Mouse (Mus musculus) layer of hippocampus, adult 8-10 months (tissue): ENCODE data around the gene Gm20716. TPM values are rescaled to one million over a fixed set of nuclear protein-coding genes. Genes with fewer than 3 reads are reported as not detected.
A peak's percentile ranks its signal among the peaks of the same experiment; 100 is the strongest.

ENCODE experiments used
- DNase-seq, 2 experiments: peaks; one replicate each; pipeline ENCODE4 v3.0.0; 2022; ENCODE audit warnings: low spot score in 2 of 2
- total RNA-seq, 4 experiments: library from RNA; stranded (reverse); gene quantifications; 2 replicates each; pipeline ENCODE4 v1.2.4; 2022

The Gm20716 gene
- total RNA-seq, 4 experiments from 2014 or later: 33.7 to 46.0 (median 35.0) TPM

DNA sequence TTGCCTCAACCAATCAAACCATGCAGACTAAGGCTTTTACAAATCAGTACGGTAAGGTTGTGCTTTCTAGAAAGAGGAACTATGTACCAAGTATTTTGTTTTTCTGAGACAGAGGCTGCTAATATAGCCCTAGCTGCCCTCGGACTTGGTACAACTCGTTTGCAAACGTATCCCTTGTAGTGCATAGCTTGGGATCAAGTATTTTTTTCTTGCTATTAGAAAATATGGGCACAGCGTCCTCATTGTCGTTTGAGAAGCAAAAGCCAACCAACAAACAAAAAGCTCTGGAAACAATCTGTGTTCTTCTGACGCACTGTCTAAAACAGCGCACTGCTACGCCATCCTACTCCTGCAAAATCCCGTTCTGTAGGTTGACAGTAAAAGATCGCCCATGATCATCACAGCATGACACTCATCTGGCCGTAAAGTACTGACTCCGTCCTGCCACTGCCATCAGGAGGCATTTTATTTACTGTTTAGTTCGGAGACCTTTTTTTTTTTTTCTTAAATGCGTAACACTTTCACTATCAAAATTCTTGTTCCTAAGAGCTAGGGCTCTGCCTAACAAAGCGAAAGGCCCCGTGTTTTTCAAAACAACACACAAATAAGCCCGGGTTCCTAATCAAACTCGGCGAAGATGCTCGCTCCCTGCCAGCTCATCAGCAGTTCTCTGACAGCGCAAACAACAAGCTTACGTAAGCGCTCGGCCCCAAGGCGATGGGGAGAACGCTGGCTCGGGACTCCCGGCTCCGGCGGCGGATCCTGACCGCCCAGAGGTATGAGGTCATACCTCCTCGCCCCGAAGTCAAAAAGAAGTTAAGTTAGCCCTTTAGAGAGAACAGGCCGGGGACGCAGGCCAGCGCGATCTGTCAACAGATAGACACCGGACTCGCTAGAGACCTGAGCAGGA, 793 bp downstream of the Gm20716 start:
- peak in 1 of 2 experiments; percentile 56 for DNase-seq

DNA sequence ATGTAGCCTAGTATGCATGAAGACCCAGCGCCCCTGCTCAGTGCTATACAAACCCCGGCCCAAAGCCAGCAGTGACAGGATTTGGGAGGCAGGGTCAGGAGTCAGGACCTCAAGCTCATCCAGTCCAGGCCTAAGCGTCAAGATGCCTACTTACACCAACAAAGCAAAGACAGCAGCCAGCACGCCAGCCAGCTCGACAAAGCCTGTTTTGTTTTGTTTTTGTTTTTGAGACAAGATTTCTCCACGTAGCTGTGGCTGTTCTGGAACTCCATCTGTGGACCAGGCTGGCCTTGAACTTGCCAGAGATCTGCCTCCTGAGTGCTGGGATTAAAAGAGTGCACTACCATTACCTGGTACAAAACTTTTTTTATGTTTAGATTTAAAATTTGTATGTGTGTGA, 6.8 kb downstream of the Gm20716 start:
- DNase-seq: no peak

DNA sequence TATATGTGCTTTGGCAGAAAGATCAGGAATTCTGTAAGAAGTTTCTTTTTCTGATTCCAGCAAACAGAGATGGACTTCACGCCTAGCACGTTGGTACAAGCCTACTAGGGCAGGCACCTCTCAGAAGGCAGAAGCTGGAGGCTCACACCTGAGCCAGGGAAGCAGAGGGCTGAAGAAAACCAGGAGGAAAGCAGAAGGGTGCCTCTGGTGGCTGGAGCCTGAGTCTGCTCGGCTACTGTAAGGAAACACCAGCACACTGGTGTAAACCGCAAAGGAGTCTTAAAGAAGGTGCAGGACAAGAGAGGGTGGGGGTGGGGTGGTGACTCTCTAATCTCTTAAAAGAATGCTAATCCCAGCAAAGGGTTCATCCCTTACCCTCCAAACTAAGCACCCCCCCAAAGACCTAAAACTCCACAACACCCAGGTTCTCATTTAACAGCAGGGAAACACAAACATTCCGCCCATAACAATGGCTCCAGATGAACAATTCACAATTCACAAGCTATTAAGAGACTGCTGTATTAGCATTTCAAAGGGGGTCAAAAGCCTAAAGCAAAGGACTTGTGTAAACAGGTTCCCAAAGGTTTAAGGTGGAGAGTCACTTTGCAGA, 16.3 kb downstream of the Gm20716 start:
- DNase-seq: no peak

DNA sequence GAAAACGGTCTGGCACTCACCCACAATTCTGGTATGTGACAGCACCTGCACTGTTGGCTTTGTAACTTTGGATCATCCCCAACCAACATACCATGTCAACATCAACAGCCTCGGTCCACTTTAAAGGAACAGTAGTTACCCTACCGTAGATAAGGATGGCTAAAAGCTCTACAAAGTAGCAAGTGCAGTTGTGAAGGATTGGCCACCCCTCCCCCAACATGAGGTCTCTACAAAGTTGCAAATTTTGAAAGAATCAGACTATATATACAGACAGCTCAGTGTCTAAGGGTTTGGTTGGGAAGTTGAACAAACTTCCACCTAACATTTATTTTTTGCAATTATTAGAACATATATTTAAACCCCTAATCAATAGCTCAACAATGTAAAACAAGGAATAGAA, 22.3 kb downstream of the Gm20716 start:
- DNase-seq: no peak

DNA sequence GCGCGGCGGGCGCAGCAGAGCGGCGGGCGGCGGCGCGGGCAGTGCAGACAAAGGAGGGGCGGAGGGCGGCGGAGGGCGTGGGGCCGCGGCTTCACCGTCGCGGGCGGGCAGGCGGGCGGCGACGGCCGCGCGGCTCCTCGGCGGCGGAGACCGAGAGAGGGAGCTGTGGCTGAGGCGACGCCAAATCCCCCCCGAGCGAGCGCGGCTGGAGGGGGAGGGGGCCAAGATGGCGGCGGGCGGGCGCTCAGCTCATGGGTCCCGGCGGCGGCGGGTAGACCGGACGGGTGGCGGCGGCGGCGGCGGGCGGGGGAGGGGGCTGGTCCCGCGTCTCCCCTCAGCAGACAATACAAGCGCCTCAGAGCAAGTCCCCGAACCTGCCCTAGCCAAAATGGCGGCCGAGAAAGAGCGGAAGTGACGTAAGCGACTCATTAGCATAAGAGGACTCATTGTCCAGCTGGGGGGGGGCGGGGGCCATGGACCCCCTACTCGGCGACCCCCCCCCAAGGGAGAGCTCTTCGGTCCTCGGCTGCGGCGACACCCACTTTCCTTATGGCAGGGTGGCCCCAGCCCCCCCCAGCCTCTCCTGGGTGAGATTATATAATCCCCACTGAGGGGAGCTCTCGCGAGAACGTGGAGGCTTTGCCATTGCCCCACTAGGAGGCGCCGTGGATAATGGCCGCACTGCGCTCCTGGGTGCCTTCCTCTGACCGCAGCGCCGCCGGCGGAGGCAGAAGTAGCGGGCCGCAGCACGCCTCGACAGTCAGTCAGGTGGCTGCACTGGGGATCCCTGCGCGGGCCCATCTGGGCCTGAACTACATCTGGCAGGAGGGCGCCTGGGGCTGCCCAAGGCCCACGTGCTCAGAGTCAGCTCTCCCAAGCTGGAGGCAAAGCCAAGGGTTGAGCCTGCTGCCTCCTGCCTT, 23.2 kb downstream of the Gm20716 start, which contains the start of gene Adnp:
TSS of gene Adnp (minus strand) at position 388 of the 920 bp plus-strand sequence.
- DNase-seq: peak; percentile 94 to 95

DNA sequence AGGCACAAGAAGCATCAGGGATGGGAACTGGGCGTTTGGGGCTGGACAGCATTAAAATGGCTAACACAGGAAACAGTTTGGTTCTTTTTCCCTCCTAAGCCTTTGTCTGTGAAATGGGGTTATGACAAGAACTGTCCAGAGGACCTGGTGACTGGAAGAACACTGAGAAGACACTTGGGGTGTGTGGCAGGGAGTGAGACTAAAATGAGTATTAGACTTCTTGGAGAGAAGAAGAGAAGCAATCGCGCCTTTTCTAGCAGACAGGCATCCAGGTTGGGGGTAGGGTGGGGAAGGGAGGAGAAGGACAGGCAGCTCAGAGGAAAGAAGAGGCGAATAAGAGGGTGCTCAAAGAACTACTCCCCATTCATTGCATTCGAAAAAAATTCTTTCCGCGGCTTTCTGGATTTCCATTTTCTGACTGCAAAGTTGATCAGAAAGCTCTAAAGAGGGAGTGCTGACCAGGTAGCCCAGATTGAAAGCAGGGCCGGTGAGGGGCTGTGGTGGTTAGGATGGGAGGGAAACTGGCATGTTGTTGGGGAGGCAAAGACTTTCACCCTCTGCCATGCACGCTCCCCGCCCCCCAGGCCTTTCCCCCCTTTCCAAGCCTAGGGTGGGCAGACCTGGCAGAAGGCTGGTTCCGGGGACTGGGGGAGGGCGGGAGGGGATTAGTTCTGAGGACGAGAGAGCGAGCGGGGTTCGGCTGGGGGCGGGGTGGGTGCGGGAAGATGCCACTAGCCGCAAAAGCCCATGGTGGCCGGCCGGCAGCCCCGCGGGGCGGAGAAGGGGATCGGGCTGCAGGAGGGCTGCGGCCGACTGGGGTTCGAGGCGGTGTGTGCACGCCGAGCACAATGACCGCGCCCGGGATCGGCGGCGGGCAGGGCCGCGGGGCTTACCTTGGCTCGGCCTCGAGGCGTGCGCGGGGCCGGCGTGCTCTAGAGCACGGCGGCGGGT, 24.2 kb downstream of the Gm20716 start:
- peak; percentile 18 to 43 for DNase-seq

DNA sequence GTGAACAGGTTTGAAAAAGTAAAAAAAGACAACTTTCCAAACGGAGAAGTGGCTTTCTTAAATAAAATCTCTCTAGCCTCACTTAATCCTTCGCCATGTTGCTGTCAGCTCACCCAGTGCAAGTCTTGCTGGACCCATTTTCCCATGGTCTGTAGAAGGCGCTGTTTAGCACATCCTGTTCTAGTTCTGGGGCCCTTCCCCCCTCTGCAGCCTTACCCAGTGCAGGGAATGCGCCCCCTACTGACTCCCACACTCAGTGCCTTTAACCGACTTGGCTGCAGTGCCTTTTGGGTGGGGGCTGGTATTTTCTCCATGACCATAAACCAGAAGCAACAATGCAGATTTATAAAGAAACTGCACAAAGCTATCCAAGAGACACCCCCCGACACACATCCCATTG, 24.9 kb downstream of the Gm20716 start:
- peak; percentile 88 to 90 for DNase-seq

DNA sequence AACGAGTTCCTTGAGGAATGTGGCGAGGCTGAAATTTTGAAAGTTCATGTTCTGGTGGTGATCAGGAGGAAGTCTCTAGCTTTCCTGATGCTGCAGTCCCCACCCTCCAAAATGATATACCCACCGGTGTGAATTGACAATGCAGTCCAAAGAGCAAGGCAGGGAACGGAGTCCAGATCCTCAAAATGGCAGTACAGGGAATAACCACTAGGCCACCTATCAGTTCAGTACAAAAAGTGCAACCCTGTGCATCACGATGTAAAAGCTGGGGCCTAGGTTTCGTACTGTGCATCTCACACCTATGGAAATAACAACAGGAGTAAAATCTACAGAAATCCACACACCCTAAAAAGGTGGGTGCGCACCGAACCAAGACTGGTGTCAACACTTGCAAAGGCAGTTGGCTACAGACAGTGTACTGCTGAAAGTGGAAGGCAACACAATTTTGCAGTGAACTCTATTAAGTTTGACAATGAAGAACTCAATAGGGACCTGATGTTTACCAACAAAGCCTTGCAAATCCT, 25.6 kb downstream of the Gm20716 start:
- no peak for DNase-seq

DNA sequence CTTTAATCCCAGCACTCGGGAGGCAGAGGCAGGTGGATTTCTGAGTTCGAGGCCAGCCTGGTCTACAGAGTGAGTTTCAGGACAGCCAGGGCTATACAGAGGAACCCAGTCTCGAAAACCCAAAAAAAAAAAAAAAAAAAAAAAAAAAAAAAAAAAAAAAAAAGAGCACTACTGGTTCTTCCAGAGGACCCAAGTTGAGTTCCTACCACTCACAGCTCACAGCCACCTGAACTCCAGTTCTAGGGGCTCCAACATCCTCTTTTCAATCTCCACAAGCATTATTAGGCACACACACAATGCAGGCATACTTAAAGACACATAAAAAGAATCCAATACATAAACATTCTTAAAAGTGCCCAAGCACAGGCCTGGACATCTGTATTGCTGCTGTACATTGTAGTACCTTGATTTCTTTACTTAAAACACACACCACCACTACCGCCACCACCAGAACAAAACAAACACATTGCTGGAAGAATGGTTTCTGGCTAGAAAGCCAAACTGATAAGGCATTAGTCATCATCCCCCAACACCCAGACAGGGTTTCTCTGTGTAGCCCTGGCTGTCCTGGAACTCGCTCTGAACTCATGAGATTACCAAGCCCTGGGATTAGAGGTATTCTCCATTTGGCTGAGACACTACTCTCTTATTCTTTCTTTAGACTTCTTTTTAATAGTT, 30.0 kb downstream of the Gm20716 start:
- no peak for DNase-seq

DNA sequence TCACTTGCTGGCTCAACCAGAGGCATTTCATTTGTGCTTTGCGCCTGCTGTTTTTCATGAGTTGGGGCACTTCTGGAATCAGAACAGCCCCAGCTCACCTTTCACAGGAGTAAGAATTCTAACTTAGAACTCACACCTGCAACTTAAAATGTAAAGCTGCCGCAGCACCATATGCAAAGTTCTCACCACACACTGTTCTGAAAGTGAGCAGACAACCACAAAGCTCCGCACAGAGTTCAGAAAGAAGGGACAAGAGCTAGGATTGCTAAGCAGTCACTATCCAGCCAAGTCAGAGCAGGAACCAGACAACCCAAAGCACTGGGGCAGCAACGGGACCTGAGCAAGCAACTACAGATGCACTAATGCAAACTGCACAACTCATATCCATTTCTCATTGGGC, 30.7 kb downstream of the Gm20716 start:
- no peak for DNase-seq

DNA sequence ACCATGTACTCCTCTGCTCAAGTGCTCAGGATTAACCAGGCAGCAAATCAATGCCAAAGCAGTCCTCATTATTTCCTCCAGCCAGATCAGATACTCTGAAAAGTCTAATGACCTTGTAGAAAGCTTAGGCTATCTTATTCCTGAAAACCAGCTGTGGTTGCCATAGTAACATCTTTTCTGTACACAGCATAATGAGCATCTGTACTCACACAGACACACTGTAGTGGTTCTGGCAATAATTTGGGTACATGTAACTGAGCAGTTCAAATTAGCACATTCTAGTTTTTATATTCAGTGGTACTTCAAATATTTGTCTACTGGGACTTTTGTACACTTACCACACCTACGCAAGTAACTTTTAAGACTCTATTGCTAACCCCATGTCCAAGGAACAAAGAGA, 31.7 kb downstream of the Gm20716 start:
- no peak for DNase-seq

DNA sequence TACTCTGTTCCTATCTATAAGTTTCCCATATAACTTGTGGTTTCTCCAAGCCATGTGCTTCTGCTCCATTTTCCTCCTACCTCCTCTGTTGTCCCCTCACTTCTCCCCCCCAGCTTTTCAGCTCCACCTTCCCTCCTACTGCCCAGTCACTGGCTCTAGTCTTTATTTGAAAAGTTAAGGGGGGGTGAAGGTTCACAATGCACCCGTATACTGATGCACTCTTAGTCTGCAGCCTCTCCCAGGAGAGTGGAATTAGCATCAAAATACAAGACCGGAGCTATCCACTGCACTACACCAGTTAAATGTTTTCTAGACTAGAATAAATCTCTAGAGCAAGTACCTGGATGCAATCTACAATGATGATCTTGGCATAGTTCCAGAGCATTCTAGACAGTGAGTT, 34.4 kb downstream of the Gm20716 start:
- DNase-seq: no peak

DNA sequence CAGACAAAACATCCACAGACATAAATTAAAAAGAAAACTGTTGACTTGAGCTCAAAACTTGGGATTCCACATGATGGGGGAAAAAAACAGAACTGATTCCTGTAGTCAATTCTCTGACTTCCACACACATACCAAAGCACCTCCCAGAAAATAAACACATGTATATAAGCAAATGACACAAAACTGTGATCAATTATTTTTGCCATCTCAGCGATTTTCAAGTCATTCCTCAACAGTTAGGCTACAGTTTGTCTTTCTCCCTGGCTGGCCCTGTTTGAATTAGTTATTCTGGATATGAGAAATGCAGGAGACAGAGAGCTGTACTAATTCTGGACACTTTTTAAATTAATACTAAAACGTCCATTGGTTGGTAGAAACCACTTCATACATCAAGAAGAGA, 36.5 kb downstream of the Gm20716 start:
- no peak for DNase-seq

DNA sequence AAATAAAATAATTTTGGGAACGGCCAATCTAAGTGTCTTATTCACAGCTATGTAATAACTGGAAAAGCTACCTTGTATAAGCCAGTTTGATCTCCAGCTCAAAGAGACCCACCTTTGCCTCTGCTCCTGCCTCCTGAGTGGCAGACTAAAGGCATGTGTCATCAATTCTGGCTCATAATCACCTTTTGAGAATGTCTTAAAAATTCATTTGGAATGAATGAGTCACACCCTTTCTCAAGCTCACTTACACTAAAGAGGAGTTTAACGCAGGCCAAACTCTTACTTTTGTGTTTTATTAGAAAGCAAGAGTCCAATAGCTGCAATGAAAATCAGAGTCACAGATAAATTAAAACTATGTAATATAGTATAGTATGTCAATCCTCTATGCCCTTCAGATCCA, 38.3 kb downstream of the Gm20716 start:
- DNase-seq: no peak

DNA sequence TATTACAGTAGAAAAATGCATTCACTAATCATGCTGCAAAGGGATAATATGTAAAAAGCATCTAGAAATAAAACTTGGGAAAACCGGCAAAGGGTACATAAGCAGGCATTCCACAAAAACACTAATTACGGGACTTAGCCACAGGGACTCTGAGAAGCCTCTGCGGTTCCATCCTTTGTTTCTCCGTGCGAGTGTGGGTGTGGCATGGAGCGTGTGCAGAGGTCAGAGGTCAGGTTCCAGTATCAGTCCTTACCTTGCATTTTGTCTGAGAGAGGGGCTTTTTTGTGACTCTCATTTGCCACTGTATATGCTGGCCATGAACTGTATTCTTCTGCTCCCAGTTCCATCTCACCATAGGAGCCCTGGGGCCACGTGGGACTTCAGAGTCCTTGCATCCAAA, 54.2 kb downstream of the Gm20716 start:
- DNase-seq: no peak

DNA sequence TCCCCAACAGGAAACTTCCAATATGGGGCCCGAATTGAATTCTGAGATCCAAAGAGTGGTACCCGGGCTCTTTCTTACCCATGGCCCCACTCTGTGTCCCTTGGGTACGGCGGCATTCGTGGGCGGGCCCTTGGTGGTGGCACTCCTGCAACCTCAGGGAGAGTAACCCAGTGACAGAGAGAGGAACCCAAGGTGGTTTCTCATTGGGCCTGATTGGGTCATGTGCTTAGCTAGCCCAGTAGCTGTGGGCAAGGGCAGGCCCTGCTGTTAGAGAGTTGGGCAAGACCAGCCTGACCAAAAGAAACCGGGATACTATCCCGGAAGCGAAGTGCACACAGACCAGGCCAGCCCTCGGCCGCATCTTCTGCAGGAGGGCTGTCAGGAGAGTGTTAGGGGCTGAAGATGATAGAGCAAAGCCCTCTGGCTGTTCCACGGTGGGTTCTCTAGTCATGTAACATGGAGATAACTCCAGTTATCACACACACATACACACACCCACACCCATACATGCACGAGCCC, 59.9 kb downstream of the Gm20716 start:
- DNase-seq: no peak

DNA sequence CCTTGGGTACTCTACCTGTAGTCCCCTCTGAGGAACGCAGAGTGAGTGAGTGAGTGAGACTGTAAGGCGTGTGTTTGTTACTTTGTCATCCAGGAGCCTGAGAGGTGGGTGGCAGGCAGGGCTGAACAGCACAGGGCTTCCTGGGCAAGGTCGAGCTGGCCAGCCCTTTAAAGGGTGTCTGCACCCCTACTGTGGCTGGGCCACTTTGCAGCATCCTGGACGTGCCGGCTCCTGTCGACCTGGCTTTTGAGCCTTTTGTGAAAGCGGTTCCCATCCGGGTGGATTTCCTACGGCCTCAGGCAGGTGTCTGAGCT, 60.4 kb downstream of the Gm20716 start:
- no peak for DNase-seq

DNA sequence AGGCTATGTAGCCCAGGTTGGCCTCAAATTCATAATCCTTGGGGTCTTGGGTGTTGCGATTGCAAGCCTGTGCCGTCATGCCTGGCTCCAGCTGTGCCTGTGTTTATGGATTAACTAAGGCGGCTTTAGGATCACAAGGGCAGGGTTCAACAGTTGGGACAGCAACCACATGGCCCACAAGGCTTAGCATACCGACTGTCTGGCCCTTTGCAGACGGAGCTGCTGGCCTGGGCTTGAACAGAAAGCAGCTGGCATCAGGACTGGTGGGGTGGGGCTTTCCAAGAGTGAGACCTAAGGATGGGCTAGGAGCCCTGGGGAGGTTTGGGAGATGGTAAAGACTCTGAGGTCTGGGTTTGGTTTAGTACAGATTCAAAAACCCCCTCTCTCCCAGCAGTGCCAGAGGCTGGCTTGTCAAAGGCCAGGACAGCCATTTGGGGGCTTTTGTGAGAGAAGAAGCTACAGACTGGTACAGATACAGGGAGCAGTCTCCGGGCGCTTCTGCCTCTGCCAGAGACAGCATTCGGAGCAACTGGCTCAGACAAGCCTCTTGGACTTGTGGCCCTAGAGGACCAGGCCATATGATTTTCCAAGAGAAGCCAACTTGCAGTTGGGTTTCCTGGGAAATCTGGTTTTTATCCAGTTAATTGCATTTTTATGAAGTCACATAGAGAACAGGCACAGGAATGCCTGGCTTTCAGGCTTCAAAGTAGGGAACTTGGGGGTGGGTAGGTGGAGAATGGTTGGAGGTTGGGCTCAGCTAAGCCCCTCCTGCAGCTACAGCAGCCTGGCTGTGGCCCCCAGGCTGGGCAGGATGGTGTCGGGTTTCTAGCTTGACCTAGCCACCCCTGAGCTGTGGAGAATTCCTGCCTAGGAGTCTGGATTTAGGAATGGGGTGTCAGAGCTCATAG, 61.0 kb downstream of the Gm20716 start:
- DNase-seq: no peak

DNA sequence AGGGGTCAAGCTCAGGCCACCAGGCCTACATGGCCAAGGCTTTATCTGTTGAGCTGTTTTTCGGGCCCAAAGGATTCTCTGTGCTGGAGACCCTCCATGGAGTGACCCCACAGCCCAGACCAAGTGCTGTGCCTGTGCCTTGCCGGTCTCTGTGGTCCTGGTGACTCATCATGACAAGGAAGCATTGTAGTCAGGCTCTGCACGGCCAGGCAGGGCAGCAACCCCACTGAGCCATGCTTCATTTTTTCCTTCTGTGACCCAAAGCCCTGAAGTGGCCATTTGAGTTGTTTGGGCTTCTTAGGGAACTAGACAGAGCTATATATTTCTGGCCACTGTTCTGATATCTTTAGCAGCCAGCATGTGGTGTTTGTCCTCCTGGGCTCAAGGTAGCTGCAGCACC, 62.4 kb downstream of the Gm20716 start:
- DNase-seq: no peak
